Mouse (Mus musculus): ENCODE measurements around the gene Numbl.

DNA sequence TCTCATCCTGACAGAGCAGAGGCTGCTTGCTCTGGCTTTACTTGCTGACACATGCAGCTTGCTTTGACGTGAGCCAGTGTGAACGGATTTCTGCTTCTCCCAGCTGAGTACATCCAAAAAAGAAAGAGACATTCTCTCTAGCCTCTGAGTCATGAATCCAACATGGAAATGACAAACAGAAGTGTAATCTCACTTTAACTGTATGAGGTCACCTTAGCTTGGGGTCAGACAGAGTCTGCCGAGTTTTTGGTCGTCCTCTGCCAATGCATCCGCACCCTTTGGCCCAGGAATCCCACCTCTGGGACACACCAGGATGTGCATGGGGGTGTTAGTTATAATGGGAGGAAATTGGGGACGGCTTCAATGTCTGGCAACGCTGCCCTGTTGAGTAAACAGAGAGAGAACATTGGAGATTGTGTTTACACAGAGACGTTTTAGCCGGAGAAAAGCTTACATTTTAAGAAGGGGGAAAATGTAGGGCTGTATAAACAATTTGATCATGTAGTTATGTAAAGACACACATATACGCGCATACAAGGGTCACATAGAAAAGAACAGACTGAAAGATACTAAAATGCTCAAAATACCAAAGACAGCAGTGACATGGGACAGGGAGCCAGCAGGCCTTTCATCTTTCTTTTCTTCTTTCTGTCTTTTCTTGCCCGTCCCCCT is 33.7 kb downstream of the Numbl start:
- no peak for TF ChIP-seq CTCF (IDR thresholded peaks at IDR 0.05; ENCODE audit: low read depth)
- TF ChIP-seq EP300 (optimal IDR thresholded peaks at IDR 0.05) = peak; percentile 67
